Mouse (Mus musculus) embryonic facial prominence, embryonic 14.5 days (tissue): Measurements from ENCODE around the gene Wdr20. TPM values are rescaled to one million over a fixed set of nuclear protein-coding genes. Genes with fewer than 3 reads are reported as not detected.

Source experiments
- ATAC-seq: fragments of 200-750 bp; cut with Nextera tagmentation; 2 replicates; pipeline ENCODE4 v1.8.0; 2017; ENCODE audit warnings: low read depth, moderate number of reproducible peaks, moderate TSS enrichment
- DNase-seq: peaks from one replicate; pipeline ENCODE4 v3.0.0-alpha.2; 2015; ENCODE audit warnings: low spot score
- H3K27ac ChIP-seq: fragments of 300-500 bp; sonication (generic); replicated peaks from 2 replicates; pipeline ENCODE4 v1.5.1; 2014; ENCODE audit warnings: low read depth, mild to moderate bottlenecking, low read length, moderate library complexity
- H3K27me3 ChIP-seq: fragments of 300-500 bp; sonication (generic); replicated peaks from 2 replicates; pipeline ENCODE4 v1.6.1; 2014; ENCODE audit warnings: low read length; ENCODE audit not compliant: control insufficient read depth, insufficient read depth
- H3K36me3 ChIP-seq: fragments of 300-500 bp; sonication (generic); 2 replicates; pipeline ENCODE4 v1.6.1; 2014; ENCODE audit warnings: low read length, mixed read lengths; ENCODE audit not compliant: control insufficient read depth, insufficient read depth
- H3K4me1 ChIP-seq: fragments of 300-500 bp; sonication (generic); 2 replicates; pipeline ENCODE4 v1.6.1; 2014; ENCODE audit warnings: antibody characterized with exemption, low read length; ENCODE audit not compliant: control insufficient read depth, insufficient read depth
- H3K4me2 ChIP-seq: fragments of 300-500 bp; sonication (generic); 2 replicates; pipeline ENCODE4 v1.6.1; 2014; ENCODE audit warnings: low read depth, mild to moderate bottlenecking, low read length, moderate library complexity, mixed read lengths
- H3K4me3 ChIP-seq: fragments of 300-500 bp; sonication (generic); 2 replicates; pipeline ENCODE4 v1.5.1; 2014; ENCODE audit warnings: low read depth, mild to moderate bottlenecking, low read length
- H3K9ac ChIP-seq: fragments of 300-500 bp; sonication (generic); 2 replicates; pipeline ENCODE4 v1.6.1; 2014; ENCODE audit warnings: low read depth, mild to moderate bottlenecking, low read length, moderate library complexity, mixed read lengths
- H3K9me3 ChIP-seq: fragments of 300-500 bp; sonication (generic); 2 replicates; pipeline ENCODE4 v1.6.1; 2016; ENCODE audit warnings: low read length; ENCODE audit not compliant: control insufficient read depth
- WGBS: fragments of 180-500 bp; shearing (Covaris S2); extraction: QIAGEN DNeasy Blood & Tissue Kit; methylation state at CpG from one replicate; pipeline ENCODE4 v1.1.7; 2014; 5-methylcytosine and 5-hydroxymethylcytosine counted together
- polyA plus RNA-seq: library from polyadenylated mRNA; unstranded; fragments of >200 nt; fragmentation: Nextera tagmentation; extraction: Ambion mirVana; gene quantifications from 2 replicates; pipeline ENCODE4 v1.2.1, GENCODE M21; 2014

The Wdr20 gene
- polyA plus RNA-seq, 1 experiment from 2014 or later = 18.3 TPM

- Histone ChIP-seq H3K9ac (no peak overlapping the region), H3K4me3 (no peak overlapping the region), H3K27ac (no peak overlapping the region), H3K27me3 (no peaks in the 10 kb centered on the region), H3K4me2 (no peak overlapping the region), H3K9me3 (no peaks in the 10 kb centered on the region), H3K36me3 (no peaks in the 10 kb centered on the region), H3K4me1 (no peaks in the 10 kb centered on the region)
- ATAC-seq (no peak), DNase-seq (no peak)
- 94% methylated on average over 4 of the region's 4 CpGs for WGBS
These were observed 91.2 kb downstream of the Wdr20 start for GRCm38 (mm10) chr12:110828908-110829307.

GRCm38 (mm10) chr12:110830293-110831024, 92.7 kb downstream of the Wdr20 start:
- ATAC-seq (no peak), DNase-seq (no peak)
- WGBS = 91% methylated on average over 9 of the region's 11 CpGs
- H3K9ac ChIP-seq = no peak overlapping the region
- no peaks in the 10 kb centered on the region for H3K36me3 ChIP-seq
- H3K27ac ChIP-seq = no peak overlapping the region
- H3K9me3 ChIP-seq = no peaks in the 10 kb centered on the region
- H3K27me3 ChIP-seq = no peaks in the 10 kb centered on the region
- no peak overlapping the region for H3K4me3 ChIP-seq
- no peaks in the 10 kb centered on the region for H3K4me1 ChIP-seq
- H3K4me2 ChIP-seq = no peak overlapping the region

- peaks cover 10% of the 10 kb centered on the region for H3K4me1 ChIP-seq
- no peak for DNase-seq
These were observed 97.4 kb downstream of the Wdr20 start for GRCm38 (mm10) chr12:110835182-110835581.

GRCm38 (mm10) chr12:110836729-110837128, 99.0 kb downstream of the Wdr20 start:
- WGBS = 28% methylated on average over 6 of the region's 6 CpGs
- Histone ChIP-seq H3K9ac (0 out of 2 replicates have a peak overlapping the region, but pooled peaks have one; percentile 14), H3K27me3 (no peaks in the 10 kb centered on the region), H3K4me2 (no peak overlapping the region), H3K9me3 (no peaks in the 10 kb centered on the region), H3K4me3 (no peak overlapping the region), H3K27ac (0 out of 2 replicates have a peak overlapping the region, but pooled peaks have one; percentile 15), H3K4me1 (peaks cover 10% of the 10 kb centered on the region), H3K36me3 (no peaks in the 10 kb centered on the region)
- no peak for DNase-seq
- no peak for ATAC-seq

More at GRCm38 (mm10) chr12:110835182-110835581, 97.4 kb downstream of the Wdr20 start:
- 93% methylated on average over 3 of the region's 3 CpGs for WGBS
- Histone ChIP-seq H3K9me3 (no peaks in the 10 kb centered on the region), H3K4me2 (no peak overlapping the region), H3K27ac (no peak overlapping the region), H3K36me3 (no peaks in the 10 kb centered on the region), H3K9ac (no peak overlapping the region), H3K4me3 (no peak overlapping the region), H3K27me3 (no peaks in the 10 kb centered on the region)
- no peak for ATAC-seq

- no peaks in the 10 kb centered on the region for H3K27me3 ChIP-seq
- no peak overlapping the region for H3K4me3 ChIP-seq
- ATAC-seq (no peak), DNase-seq (no peak)
- no peaks in the 10 kb centered on the region for H3K36me3 ChIP-seq
- H3K27ac ChIP-seq = 0 out of 2 replicates have a peak overlapping the region, but pooled peaks have one; percentile 15
- H3K4me2 ChIP-seq = no peak overlapping the region; the same call in 1 of the 2 replicates
- H3K9me3 ChIP-seq = no peaks in the 10 kb centered on the region
- peaks cover 10% of the 10 kb centered on the region for H3K4me1 ChIP-seq
- H3K9ac ChIP-seq = 0 out of 2 replicates have a peak overlapping the region, but pooled peaks have one; percentile 14
- WGBS = 39% methylated on average over 5 of the region's 5 CpGs
These were observed 99.6 kb downstream of the Wdr20 start for GRCm38 (mm10) chr12:110837192-110837841.

GRCm38 (mm10) chr12:110837850-110838249, 100.1 kb downstream of the Wdr20 start:
- H3K27me3 ChIP-seq = no peaks in the 10 kb centered on the region
- H3K4me3 ChIP-seq = no peak overlapping the region
- H3K4me1 ChIP-seq = peaks cover 10% of the 10 kb centered on the region
- H3K9me3 ChIP-seq = no peaks in the 10 kb centered on the region
- no peaks in the 10 kb centered on the region for H3K36me3 ChIP-seq
- ATAC-seq (no peak), DNase-seq (no peak)
- 89% methylated on average over 8 of the region's 8 CpGs for WGBS
- no peak overlapping the region for H3K9ac ChIP-seq
- H3K4me2 ChIP-seq = no peak overlapping the region
- no peak overlapping the region for H3K27ac ChIP-seq

GRCm38 (mm10) chr12:110840348-110841198, 102.8 kb downstream of the Wdr20 start, which contains the start of gene Mok:
Gene Mok, minus strand, starts transcription at chr12:110840939.
- Histone ChIP-seq H3K9me3 (no peaks in the 10 kb centered on the region), H3K4me1 (peaks cover 12% of the 10 kb centered on the region), H3K4me3 (peak within 1 kb of the TSS; percentile 71), H3K4me2 (peak within 1 kb of the TSS; percentile 57), H3K27ac (no peak within 1 kb of the TSS; the same call in 1 of the 2 replicates), H3K36me3 (no peaks in the 10 kb centered on the region), H3K9ac (peak within 1 kb of the TSS; percentile 70), H3K27me3 (no peaks in the 10 kb centered on the region)
- DNase-seq = peak; percentile 97
- ATAC-seq = peak; percentile 76
- under 1% methylated on average over 63 of the region's 71 CpGs for WGBS
